Mouse (Mus musculus): ENCODE measurements around the gene Ddx49.

Gene Ddx49

GRCm38 (mm10) chr8:70302358-70302890 is at the start of gene Ddx49, which contains the start of gene Cope:
Ddx49 (minus strand) TSS chr8:70302489.
Cope (plus strand) TSS chr8:70302518.
- DNase-seq, result peak; percentile 90

DNA sequence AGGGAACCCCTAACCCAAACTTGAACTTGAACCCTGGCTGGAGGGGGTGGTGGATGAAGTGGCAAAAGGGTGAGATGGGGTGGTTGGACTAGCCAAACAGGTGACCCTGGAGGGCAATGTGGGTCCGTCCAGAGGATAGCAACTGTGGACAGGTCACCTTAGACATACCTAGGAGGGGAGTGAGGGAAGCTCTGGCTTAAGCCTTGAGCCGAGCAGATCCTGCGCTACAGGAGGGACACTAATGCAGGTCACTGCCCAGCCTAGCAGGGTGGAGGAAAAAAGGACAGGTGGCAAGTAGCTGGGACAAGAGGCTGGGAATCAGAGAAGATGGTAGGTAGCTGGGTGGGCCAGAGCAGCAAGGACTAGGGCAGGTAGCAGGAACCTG is 49.7 kb upstream of the Ddx49 start:
- DNase-seq, result no peak

- no peak for DNase-seq
Observed at GRCm38 (mm10) chr8:70351035-70351999, 49.0 kb upstream of the Ddx49 start.

DNA sequence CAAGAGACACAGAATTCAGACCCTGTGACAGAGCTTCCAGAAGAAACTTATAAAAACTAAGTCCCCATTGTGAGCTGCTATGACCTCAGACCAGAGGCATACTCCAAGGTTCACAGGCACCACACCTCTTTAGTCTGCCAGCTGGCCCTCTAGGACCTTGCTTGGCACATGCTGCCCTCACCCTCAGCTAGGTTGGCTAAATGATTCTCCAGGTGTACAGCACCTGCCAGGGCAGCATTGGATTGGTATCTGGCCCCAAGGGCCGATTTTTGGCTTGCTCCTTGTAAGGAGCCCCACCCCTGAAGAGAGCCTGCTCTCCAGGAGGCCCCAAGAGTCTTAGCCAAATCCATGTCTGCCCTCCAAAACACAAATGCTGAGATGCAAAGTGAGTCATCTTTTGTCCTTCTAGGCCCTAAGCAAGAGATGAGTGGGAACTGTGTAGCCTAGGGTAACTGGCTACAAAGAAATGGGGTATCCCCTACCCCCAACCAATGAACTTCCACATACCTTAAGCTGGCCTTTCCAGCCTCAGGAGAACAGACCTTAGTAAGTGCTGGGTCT is 45.7 kb upstream of the Ddx49 start:
- DNase-seq, result no peak

DNA sequence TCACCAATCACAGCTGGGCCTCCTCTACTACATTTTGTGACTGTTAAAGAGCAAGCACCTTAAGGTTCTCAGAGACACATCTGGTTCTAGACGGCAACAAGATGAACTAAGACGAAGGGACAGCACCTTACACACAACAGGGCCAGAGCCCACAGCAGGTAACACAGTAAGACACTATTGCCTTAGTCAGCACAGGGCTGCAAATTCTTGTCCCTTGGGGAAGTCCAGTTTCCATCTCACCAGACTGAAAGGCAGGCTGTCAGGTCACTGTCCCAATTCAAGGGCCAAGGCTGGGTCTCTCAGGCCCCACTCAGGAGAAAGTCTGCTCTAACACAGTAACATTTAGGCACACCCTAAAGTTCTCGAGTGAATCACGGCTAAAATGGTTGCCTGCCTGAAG is 45.2 kb upstream of the Ddx49 start:
- no peak for DNase-seq

DNA sequence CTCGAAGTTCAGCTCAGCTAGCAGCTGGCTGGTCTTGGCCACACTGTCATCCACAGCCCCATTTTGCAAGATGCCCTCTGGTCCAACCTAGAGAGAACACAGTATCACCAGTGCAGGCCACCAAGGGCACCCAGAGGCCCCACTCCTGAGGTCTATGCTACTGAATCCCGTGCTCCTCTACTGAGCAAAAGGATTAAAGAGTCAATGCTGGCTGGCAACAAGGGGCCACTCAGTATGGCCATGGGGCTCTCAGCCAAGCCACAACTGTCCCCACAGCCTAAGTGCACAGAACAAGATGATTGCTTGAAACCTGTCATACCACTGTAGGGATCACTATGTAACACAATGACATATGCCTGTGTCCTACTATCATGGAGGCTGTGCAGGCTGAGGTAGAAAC is 42.0 kb upstream of the Ddx49 start:
- no peak for DNase-seq

- peak; percentile 45 for DNase-seq
Observed at GRCm38 (mm10) chr8:70343696-70344095, 41.4 kb upstream of the Ddx49 start.

- DNase-seq, result no peak
Observed at GRCm38 (mm10) chr8:70343076-70343475, 40.8 kb upstream of the Ddx49 start.

DNA sequence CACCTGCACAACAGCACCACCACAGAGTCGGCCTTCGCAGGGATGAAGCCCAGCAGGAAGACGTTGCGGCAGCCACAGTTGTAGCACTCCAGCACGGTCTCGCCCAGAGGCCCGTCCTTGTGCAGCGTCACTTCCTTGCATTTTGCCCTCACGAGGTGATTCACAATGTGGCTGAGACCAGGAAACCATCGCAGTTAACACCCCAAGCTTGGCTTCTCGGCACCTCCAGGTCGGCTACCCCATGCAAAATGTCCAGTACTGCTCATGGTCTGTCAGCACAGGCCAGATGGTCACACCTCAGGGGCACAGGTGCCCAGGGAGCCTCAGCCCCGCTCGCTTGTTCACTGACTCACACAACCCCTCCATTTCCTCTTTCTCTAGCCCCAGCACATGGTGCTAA is 39.7 kb upstream of the Ddx49 start:
- DNase-seq, result no peak

GRCm38 (mm10) chr8:70340659-70341058 is 38.4 kb upstream of the Ddx49 start:
- no peak for DNase-seq

GRCm38 (mm10) chr8:70338931-70339330 is 36.6 kb upstream of the Ddx49 start:
- DNase-seq, result no peak

DNA sequence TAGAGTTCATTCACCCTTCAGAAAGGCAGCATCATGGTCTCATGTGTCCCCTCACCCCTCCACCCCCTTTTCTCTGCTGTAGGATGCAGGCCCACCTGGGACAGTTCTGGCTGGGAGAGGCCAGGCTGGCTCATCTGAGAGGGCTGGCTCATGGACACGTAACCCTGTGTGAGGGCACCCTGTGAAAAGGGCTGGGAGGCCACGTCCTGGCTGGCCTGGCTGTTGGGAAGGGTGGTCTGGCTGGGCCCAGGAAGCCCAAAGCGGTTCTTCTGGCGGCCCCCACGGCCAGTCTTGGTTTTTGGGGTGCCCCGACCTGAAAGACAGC is 30.6 kb upstream of the Ddx49 start:
- DNase-seq, result no peak

- DNase-seq, result peak; percentile 87
Observed at GRCm38 (mm10) chr8:70332070-70332877, 30.0 kb upstream of the Ddx49 start.

GRCm38 (mm10) chr8:70331526-70331925 is 29.2 kb upstream of the Ddx49 start:
- peak; percentile 33 for DNase-seq

DNA sequence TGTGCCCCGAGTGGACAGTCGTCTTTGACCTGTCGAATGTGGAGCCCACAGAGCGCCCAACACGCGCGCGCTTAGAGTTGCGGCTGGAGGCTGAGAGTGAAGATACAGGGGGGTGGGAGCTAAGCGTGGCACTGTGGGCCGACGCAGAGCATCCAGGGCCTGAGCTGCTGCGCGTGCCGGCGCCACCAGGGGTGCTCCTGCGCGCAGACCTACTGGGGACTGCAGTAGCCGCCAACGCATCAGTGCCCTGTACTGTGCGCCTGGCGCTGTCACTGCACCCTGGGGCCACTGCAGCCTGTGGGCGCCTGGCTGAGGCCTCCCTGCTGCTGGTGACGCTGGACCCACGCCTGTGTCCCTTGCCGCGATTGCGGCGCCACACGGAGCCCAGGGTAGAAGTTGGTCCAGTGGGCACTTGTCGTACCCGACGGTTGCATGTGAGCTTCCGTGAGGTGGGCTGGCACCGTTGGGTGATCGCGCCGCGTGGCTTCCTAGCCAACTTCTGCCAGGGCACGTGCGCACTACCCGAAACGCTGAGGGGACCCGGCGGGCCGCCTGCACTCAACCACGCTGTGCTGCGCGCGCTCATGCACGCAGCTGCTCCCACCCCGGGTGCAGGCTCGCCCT is 28.6 kb upstream of the Ddx49 start:
- peak; percentile 77 for DNase-seq

DNA sequence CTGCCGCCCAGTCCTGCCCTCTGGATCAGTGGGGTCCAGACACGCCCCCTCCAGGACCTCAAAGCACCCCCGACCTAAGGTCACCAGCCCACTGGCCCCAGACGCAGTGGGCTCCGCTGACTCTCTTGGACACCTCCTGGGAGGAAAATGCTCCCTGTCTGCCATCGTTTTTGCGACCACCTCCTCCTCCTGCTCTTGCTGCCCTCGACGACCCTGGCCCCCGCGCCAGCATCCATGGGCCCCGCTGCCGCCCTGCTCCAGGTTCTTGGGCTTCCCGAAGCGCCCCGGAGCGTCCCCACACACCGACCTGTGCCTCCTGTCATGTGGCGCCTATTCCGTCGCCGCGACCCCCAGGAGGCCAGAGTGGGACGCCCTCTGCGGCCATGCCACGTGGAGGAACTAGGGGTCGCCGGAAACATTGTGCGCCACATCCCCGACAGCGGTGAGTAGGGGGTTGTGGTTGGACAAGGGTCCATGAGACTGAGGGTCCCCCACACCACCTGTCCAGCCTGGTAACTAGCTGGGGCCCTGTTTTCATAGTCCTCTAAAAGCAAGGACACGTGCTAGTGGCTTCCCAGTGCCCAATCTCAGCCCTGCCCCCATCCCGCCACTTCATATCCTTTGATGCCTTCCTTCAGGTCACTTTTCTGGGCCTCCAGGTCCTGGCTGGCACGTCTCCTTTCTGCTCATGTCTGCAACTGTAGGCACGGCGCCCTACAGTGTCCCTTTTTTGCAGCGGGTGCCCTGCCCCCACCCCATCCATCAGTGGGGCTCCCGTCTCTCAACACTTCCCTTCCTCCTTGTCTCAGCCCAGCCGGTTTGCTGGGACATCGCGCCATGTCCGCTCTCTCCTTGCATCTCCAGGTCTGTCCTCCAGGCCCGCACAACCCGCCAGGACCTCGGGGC is 27.8 kb upstream of the Ddx49 start:
- peak; percentile 49 for DNase-seq

DNA sequence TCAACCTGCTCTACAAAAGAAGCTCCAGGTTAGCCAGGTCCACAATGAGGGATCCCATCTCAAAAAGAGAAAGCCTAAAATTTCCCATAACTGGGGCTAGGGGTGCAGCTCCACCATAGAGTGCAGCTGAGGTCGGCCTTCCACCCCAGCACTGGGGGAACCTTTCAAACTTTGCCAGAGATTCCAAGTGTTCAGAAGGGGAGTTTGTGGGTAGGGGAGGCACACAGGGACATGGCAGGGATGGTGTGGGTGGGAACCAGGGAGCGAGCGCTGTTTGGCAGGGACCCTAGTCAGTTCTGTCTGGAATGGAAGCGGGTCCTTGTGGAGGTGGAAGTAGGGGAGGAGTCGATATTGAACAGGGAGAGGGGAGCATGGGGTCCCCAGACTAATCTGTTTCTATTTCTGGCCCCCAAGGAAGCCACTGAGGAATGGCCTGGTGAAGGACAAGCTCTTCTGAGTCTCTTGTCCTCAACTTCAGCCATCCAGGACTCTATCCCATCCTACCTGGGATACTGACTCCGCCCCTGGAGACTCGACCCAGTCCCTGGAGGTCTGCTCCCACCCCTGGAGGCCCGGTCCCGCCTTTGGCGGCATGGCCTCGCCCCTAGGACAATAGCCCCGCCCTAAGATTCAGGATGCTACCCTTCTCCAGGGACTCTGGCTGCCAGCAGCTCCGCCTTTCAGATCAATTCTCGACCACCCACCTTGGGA is 27.0 kb upstream of the Ddx49 start, which contains the start of gene Gdf1:
TSS of gene Gdf1 (plus strand) at position 694 of the 711 bp plus-strand sequence.
- DNase-seq, result no peak

GRCm38 (mm10) chr8:70327512-70327911 is 25.2 kb upstream of the Ddx49 start:
- no peak for DNase-seq

DNA sequence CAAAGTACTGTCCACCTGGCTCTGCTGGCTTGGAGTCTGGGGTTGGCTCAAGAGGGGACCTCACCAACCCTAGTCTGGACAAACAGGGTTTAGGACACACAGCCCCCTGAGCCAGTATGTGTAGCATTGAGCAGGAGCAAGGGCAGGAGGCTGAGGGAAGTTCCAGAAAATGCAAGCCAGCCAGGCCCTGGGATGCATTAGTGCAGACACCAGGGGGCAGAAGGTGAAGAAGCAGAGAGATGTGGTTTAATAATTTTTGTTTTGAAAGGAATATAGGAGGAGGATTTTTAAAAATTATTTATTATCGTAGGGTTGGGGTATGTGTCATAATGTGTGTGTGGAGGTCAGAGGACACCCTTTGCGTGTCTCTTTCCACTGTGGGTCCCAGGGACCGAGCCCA is 21.4 kb upstream of the Ddx49 start:
- DNase-seq, result no peak

DNA sequence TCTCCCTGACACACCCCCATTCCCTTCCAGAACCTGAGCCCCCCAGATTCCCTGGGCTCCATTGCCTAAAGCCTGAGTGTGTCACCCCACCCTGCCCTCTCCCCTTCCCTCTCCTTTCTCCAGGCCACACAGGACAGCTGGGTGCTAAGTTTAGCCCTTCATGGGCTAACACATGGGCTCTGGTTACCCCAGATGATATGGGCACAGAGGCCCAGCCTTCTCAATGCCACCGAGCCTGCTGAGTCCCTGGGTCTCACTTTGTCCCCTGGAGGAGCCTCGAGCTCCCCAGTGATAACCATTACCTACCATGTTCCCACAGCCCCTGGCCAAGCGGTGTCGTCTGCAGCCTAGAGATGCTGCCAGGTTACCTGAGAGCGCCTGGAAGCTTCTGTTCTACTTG is 15.6 kb upstream of the Ddx49 start:
- DNase-seq, result no peak

Data from right cerebral cortex, postnatal 4 days (tissue).